Mouse (Mus musculus) hindbrain, embryonic 14.5 days (tissue): ENCODE measurements around the gene Ehd4. TPM values are rescaled to one million over a fixed set of nuclear protein-coding genes. Genes with fewer than 3 reads are reported as not detected.

Experiments used
- ATAC-seq: fragments of 200-750 bp; cut with Nextera tagmentation; 2 replicates; pipeline ENCODE4 v1.8.0; 2017; ENCODE audit warnings: moderate number of reproducible peaks, mild to moderate bottlenecking, moderate TSS enrichment, moderate library complexity; ENCODE audit not compliant: low FRiP score
- DNase-seq: peaks from one replicate; pipeline ENCODE4 v3.0.0-alpha.2; 2015; ENCODE audit warnings: low spot score
- H3K27ac ChIP-seq: fragments of 300-500 bp; sonication (generic); 2 replicates; pipeline ENCODE4 v1.5.1; 2014; ENCODE audit warnings: mild to moderate bottlenecking, moderate library complexity
- H3K27me3 ChIP-seq: fragments of 300-500 bp; sonication (generic); 2 replicates; pipeline ENCODE4 v1.6.1; 2014; ENCODE audit warnings: mild to moderate bottlenecking, low read length, mixed read lengths; ENCODE audit not compliant: control insufficient read depth, insufficient read depth
- H3K36me3 ChIP-seq: fragments of 300-500 bp; sonication (generic); replicated peaks from 2 replicates; pipeline ENCODE4 v1.6.1; 2014; ENCODE audit not compliant: control insufficient read depth, insufficient read depth
- H3K4me1 ChIP-seq: fragments of 300-500 bp; sonication (generic); replicated peaks from 2 replicates; pipeline ENCODE4 v1.6.1; 2014; ENCODE audit warnings: antibody characterized with exemption, low read length, mixed read lengths; ENCODE audit not compliant: control insufficient read depth, insufficient read depth
- H3K4me2 ChIP-seq: fragments of 300-500 bp; sonication (generic); replicated peaks from 2 replicates; pipeline ENCODE4 v1.6.1; 2014; ENCODE audit warnings: mild to moderate bottlenecking, moderate library complexity
- H3K4me3 ChIP-seq: fragments of 300-500 bp; sonication (generic); replicated peaks from 2 replicates; pipeline ENCODE4 v1.5.1; 2014; ENCODE audit warnings: mild to moderate bottlenecking, low read length
- H3K9ac ChIP-seq: fragments of 300-500 bp; sonication (generic); 2 replicates; pipeline ENCODE4 v1.6.1; 2014
- H3K9me3 ChIP-seq: fragments of 300-500 bp; sonication (generic); 2 replicates; pipeline ENCODE4 v1.6.1; 2016; ENCODE audit warnings: low read length; ENCODE audit not compliant: control insufficient read depth
- WGBS: fragments of 180-500 bp; shearing (Covaris S2); extraction: QIAGEN DNeasy Blood & Tissue Kit; methylation state at CpG from one replicate; pipeline ENCODE4 v1.1.7; 2014; 5-methylcytosine and 5-hydroxymethylcytosine counted together
- polyA plus RNA-seq: library from polyadenylated mRNA; unstranded; fragments of >200 nt; fragmentation: Nextera tagmentation; extraction: Ambion mirVana; gene quantifications from 2 replicates; pipeline ENCODE4 v1.2.1, GENCODE M21; 2014

Gene Ehd4
- polyA plus RNA-seq, 1 experiment from 2014 or later: 13.9 TPM

DNA sequence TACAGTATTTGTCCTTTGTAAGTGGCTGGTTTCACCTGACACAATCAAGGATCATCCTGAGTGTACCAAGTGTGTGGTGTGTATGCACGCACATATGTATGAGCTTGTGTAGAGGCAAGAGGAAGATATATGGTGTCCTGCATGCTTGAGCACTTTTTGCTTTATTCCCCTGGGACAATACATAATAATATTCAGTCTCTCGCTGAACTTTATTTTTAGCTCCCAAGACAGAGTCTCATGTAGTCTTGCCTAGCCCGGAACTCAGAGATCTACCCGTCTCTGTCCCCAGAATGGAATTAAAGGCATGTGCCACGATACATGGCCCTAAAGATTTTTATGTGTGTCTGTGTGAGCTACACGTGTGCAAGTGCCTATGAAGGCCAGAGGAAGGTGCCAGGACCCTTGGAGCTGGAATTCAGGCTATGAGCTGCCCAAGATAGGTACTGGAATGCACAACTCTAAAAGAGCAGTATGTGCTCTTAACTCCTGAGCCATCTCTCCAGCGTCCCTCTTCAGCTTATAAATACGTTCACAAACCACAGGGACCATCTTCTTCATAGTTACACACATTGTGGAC is 47.9 kb downstream of the Ehd4 start:
- Histone ChIP-seq H3K9me3 (no peaks in the 10 kb centered on the region), H3K27me3 (no peaks in the 10 kb centered on the region), H3K36me3 (no peaks in the 10 kb centered on the region), H3K27ac (no peak overlapping the region), H3K9ac (no peak overlapping the region), H3K4me3 (no peak overlapping the region), H3K4me1 (no peaks in the 10 kb centered on the region), H3K4me2 (no peak overlapping the region)
- DNase-seq (no peak), ATAC-seq (no peak)
- whole genome bisulfite sequencing: 86% methylated on average over 8 of the region's 8 CpGs

DNA sequence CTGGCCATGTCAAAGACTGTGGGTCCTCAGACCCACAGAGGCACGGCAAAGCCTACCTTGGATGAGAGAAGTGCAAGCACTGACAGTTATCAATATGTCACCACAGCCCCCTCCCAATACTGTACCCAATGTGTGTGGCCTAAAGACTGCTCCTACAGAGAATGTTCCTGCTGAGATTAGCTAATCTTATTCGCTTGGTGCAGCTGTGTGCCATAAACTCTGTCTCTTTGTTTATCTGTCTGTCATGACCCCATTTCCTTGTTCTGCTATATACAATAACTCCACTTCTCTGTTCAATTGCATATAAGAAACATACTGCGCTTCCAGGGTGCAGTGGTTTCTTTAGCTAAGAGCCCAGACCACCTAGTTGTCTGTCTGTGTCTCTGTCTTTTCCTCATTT is 48.5 kb downstream of the Ehd4 start:
- H3K9me3 ChIP-seq: no peaks in the 10 kb centered on the region
- ATAC-seq: no peak
- H3K4me2 ChIP-seq: no peak overlapping the region

DNA sequence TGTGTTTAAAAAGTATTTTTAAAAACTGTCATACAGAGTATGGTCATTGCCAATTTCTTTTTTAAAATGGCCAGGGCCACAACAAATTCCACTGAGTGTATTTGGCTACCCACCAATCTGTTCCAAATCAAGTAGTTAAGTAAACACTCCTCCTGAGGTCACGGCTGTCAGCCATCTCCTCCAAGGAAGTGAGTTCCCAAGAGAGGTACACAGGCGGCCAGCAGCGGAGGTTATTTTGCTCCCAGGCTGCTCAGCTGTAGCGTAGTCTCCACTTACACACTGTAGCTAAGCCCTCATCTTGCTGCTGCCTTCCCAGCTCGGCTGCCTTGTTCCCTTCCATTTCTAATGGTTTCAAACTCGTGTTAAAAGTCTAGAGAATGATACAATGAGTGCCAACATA is 51.5 kb downstream of the Ehd4 start:
- DNase-seq (no peak), ATAC-seq (no peak)
- H3K9ac ChIP-seq: no peak overlapping the region
- no peak overlapping the region for H3K27ac ChIP-seq
- WGBS: 71% methylated on average over 6 of the region's 6 CpGs
- H3K27me3 ChIP-seq: no peaks in the 10 kb centered on the region
- no peaks in the 10 kb centered on the region for H3K4me1 ChIP-seq
- H3K9me3 ChIP-seq: no peaks in the 10 kb centered on the region
- no peak overlapping the region for H3K4me2 ChIP-seq
- no peak overlapping the region for H3K4me3 ChIP-seq
- H3K36me3 ChIP-seq: no peaks in the 10 kb centered on the region

More for the DNA sequence above, 48.5 kb downstream of the Ehd4 start:
- H3K4me3 ChIP-seq: no peak overlapping the region
- no peaks in the 10 kb centered on the region for H3K27me3 ChIP-seq
- H3K9ac ChIP-seq: no peak overlapping the region
- 82% methylated on average over 3 of the region's 3 CpGs for WGBS
- H3K27ac ChIP-seq: no peak overlapping the region
- no peaks in the 10 kb centered on the region for H3K36me3 ChIP-seq
- no peak for DNase-seq
- H3K4me1 ChIP-seq: no peaks in the 10 kb centered on the region

DNA sequence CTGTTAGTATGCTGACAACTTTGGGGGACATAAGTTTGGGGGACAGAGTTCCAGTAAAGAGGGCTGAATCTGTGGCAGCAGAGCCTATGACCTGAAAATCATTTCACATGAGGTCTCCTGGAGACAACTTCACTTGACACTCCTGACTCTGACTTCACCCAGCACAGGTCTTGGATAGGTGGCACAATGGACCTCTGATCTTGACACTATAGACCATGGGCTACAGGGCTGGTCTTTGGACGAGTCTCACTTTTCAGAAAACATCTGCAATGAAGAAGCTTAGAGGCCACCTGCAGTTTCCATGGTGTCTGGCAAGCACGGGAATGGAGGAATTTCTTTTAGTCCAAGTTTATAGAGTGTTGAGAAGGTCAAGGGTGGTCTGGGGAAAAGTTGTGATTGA is 52.0 kb downstream of the Ehd4 start:
- WGBS: 60% methylated on average over 2 of the region's 2 CpGs
- Histone ChIP-seq H3K9ac (no peak overlapping the region), H3K27me3 (no peaks in the 10 kb centered on the region), H3K4me3 (no peak overlapping the region), H3K4me1 (no peaks in the 10 kb centered on the region), H3K4me2 (no peak overlapping the region), H3K36me3 (no peaks in the 10 kb centered on the region), H3K9me3 (no peaks in the 10 kb centered on the region), H3K27ac (no peak overlapping the region)
- ATAC-seq: no peak
- DNase-seq: no peak

DNA sequence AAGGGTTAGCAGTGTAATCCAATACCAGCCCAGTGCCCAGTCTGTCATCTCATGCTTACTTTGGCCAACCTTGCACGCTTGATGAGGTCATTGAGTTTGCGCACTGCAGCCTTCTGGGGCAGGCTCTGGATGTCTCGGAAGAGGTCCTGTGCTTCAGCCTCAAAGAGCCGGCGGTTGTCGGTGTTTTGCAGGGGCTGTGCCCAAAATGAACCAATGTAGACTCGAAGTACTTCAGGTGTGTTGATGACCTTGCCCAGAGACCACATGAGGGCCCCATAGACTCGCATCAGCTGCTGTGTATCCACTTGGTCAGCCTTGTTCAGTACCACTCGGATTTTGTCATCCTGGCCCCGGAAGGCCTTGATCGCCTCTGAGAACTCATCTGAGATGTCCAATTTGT is 52.4 kb downstream of the Ehd4 start:
- no peak overlapping the region for H3K4me2 ChIP-seq
- no peaks in the 10 kb centered on the region for H3K36me3 ChIP-seq
- no peaks in the 10 kb centered on the region for H3K27me3 ChIP-seq
- no peak overlapping the region for H3K4me3 ChIP-seq
- H3K9ac ChIP-seq: no peak overlapping the region
- ATAC-seq (no peak), DNase-seq (no peak)
- H3K27ac ChIP-seq: no peak overlapping the region
- no peaks in the 10 kb centered on the region for H3K9me3 ChIP-seq
- WGBS: 93% methylated on average over 11 of the region's 11 CpGs
- H3K4me1 ChIP-seq: no peaks in the 10 kb centered on the region

DNA sequence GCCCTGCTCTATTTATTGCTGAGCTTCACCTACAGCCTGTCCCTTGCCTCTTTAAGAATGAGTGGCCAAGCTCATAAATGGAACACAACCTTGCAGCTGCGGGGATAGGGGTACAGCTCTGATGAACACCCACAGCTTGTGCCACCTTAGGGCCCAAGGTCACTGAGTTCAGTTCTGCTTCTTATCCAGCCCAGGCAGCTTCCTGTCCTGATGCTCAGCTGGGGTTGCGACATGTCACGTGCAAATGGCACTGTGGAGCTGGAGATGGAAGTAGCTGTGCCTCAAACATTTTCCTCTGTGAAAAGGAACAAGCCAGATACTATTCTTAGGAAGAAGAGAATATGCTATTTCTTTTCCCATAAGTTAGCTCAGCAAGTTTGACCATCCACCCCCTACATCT is 54.5 kb downstream of the Ehd4 start:
- no peak for DNase-seq
- WGBS: 92% methylated on average over 3 of the region's 3 CpGs
- no peak overlapping the region for H3K4me3 ChIP-seq
- H3K27me3 ChIP-seq: no peaks in the 10 kb centered on the region
- ATAC-seq: no peak
- H3K27ac ChIP-seq: no peak overlapping the region
- H3K9me3 ChIP-seq: no peaks in the 10 kb centered on the region
- H3K4me2 ChIP-seq: no peak overlapping the region
- no peaks in the 10 kb centered on the region for H3K4me1 ChIP-seq
- no peak overlapping the region for H3K9ac ChIP-seq
- H3K36me3 ChIP-seq: no peaks in the 10 kb centered on the region; the same call in 1 of the 2 replicates

DNA sequence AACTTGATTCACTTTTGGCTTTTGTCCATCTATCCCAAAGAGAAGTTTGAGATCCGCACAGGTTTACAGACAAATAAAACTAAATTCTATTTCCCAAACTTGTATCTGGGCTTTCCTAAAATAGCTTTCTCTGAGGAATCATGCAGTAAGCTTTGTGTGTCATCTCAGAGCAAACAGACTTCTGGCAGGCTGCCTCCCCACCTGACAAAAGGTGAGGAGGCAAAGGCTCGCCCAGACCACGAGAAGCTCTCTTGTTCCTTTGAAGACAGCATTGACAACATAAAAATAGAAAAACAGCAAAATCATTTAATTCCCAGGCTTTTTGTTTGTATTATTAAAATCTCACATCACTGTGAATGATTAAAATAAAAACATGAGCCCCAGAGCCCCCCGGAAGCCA is 55.1 kb downstream of the Ehd4 start:
- no peak overlapping the region for H3K4me3 ChIP-seq
- no peak for DNase-seq
- WGBS: 93% methylated on average over 4 of the region's 4 CpGs

DNA sequence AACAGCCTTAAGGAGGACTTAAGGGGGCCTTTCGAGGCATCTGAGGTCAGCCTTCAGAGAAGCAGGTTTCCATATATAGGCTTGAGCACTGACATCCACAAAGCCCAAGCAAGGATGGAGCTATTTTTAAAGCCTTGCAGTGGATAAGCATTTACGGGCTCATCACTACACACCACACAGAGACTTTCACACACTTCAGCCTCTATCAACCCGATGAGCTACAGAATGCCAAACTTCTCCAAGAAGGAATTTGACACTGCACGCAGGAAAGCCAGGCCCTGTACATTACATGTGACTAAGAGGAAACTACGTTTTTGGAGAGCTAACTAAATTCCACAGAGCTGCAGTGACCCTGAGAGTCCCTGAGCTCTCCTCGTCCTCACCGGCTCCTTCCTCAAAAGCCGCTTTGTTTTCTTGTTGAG is 55.6 kb downstream of the Ehd4 start:
- ATAC-seq: no peak
- no peak overlapping the region for H3K4me3 ChIP-seq
- H3K27me3 ChIP-seq: no peaks in the 10 kb centered on the region
- H3K9me3 ChIP-seq: no peaks in the 10 kb centered on the region
- no peak overlapping the region for H3K27ac ChIP-seq
- no peaks in the 10 kb centered on the region; the same call in 1 of the 2 replicates for H3K36me3 ChIP-seq
- no peak overlapping the region for H3K4me2 ChIP-seq
- no peak for DNase-seq
- no peak overlapping the region for H3K9ac ChIP-seq
- H3K4me1 ChIP-seq: no peaks in the 10 kb centered on the region
- 74% methylated on average over 8 of the region's 8 CpGs for WGBS

More for the DNA sequence above, 55.1 kb downstream of the Ehd4 start:
- H3K36me3 ChIP-seq: no peaks in the 10 kb centered on the region; the same call in 1 of the 2 replicates
- no peaks in the 10 kb centered on the region for H3K27me3 ChIP-seq
- H3K4me1 ChIP-seq: no peaks in the 10 kb centered on the region
- no peak overlapping the region for H3K27ac ChIP-seq
- H3K4me2 ChIP-seq: no peak overlapping the region
- H3K9ac ChIP-seq: no peak overlapping the region
- no peaks in the 10 kb centered on the region for H3K9me3 ChIP-seq
- ATAC-seq: no peak

DNA sequence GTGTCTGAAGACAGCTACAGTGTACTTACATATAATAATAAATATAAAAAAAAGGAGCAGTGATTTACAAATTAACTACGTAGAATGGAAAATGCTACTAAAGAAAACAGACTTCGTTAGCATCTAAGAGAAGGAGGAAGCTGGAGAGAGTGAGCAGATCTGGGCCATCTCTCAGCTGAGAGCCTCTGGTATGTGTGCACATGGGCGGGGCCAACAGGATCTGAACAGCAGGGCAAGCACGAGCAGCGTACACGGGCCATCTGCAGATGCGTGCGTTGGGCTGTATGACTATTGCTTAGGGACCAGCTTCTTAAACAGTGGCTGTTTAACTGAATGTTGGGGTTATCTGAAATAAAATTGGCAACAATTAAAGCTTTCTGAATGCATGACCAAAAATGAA is 56.5 kb downstream of the Ehd4 start:
- DNase-seq (no peak), ATAC-seq (no peak)
- Histone ChIP-seq H3K9me3 (no peaks in the 10 kb centered on the region), H3K36me3 (no peaks in the 10 kb centered on the region; the same call in 1 of the 2 replicates), H3K4me2 (no peak overlapping the region), H3K27me3 (no peaks in the 10 kb centered on the region), H3K9ac (no peak overlapping the region), H3K4me1 (no peaks in the 10 kb centered on the region), H3K4me3 (no peak overlapping the region), H3K27ac (no peak overlapping the region)
- 84% methylated on average over 8 of the region's 8 CpGs for WGBS

DNA sequence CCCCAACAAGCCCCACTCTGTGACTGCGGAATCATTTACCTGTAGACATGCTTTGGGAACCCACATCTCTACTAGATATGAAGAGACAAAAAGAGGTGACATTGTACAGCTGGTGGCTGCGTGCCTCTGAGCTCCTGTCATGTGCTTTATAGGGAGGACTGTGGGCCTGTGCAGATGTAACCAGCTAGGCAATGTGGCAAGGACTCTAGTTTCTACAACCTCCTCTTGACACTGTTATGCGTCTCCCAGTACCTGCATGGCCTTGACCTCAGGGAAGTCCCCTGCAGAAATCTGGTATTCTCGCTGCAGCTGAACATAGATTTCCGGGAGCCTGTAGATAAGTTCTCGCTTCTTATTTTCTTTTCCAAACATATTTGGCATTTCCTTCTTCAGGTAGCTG is 57.7 kb downstream of the Ehd4 start:
- WGBS: 93% methylated on average over 6 of the region's 6 CpGs
- Histone ChIP-seq H3K4me3 (no peak overlapping the region), H3K4me2 (no peak overlapping the region), H3K27ac (no peak overlapping the region), H3K4me1 (no peaks in the 10 kb centered on the region), H3K27me3 (no peaks in the 10 kb centered on the region), H3K9ac (no peak overlapping the region), H3K9me3 (no peaks in the 10 kb centered on the region), H3K36me3 (no peaks in the 10 kb centered on the region; the same call in 1 of the 2 replicates)
- no peak for ATAC-seq
- DNase-seq: no peak
